Mouse (Mus musculus) megakaryocyte-erythroid progenitor cell, adult 5-6 weeks (primary cell): Measurements from ENCODE around the gene Tepp. TPM values are rescaled to one million over a fixed set of nuclear protein-coding genes. Genes with fewer than 3 reads are reported as not detected.

Experiments
- ATAC-seq: replicated peaks from 2 replicates; pipeline ENCODE4 v1.8.0; 2016; ENCODE audit warnings: mild to moderate bottlenecking, inconsistent platforms; ENCODE audit not compliant: severe bottlenecking, poor library complexity, low FRiP score, low TSS enrichment
- total RNA-seq, 2 experiments: library from RNA; stranded (forward) in 1 of 2; stranded (reverse) in 1 of 2; fragments of 200-1000, 215-1000 nt in 1 of 2; fragments of >200 nt in 1 of 2; fragmentation: Nextera tagmentation in 1 of 2; gene quantifications; 2 replicates each; pipeline ENCODE4 v1.2.3; 2014 to 2017

Tepp gene
- total RNA-seq, 2 experiments from 2014 or later, result not detected

GRCm38 (mm10) chr8:95327866-95328465 is 17.6 kb downstream of the Tepp start:
- ATAC-seq, result no peak

GRCm38 (mm10) chr8:95330367-95330766 is 20.0 kb downstream of the Tepp start:
- no peak for ATAC-seq

- peak; percentile 20 for ATAC-seq
These were observed 20.9 kb downstream of the Tepp start for GRCm38 (mm10) chr8:95331156-95331719.

GRCm38 (mm10) chr8:95331720-95332436 is 21.5 kb downstream of the Tepp start, which contains the start of the genes Zfp319 and Usb1:
Zfp319 (minus strand) TSS chr8:95331950.
Usb1 (plus strand) TSS chr8:95332284.
- ATAC-seq, result peak; percentile 92

- no peak for ATAC-seq
These were observed 22.3 kb downstream of the Tepp start for GRCm38 (mm10) chr8:95332437-95333199.

- ATAC-seq, result no peak
These were observed 25.3 kb downstream of the Tepp start for GRCm38 (mm10) chr8:95335706-95336105.

- no peak for ATAC-seq
These were observed 26.0 kb downstream of the Tepp start for GRCm38 (mm10) chr8:95336363-95336762.

- ATAC-seq, result no peak
These were observed 31.4 kb downstream of the Tepp start for GRCm38 (mm10) chr8:95341721-95342120.

- no peak for ATAC-seq
These were observed 34.3 kb downstream of the Tepp start for GRCm38 (mm10) chr8:95344668-95345067.

- ATAC-seq, result peak; percentile 68
These were observed 36.5 kb downstream of the Tepp start for GRCm38 (mm10) chr8:95346643-95347545.

GRCm38 (mm10) chr8:95348356-95348755 is 38.0 kb downstream of the Tepp start:
- ATAC-seq, result no peak

GRCm38 (mm10) chr8:95348811-95349630 is 38.7 kb downstream of the Tepp start:
- no peak for ATAC-seq

GRCm38 (mm10) chr8:95351461-95351860 is 41.1 kb downstream of the Tepp start:
- ATAC-seq, result no peak

GRCm38 (mm10) chr8:95352151-95352870 is 41.9 kb downstream of the Tepp start, which contains the start of gene Mmp15:
Mmp15 (plus strand) TSS chr8:95352268.
- no peak for ATAC-seq

- ATAC-seq, result peak; percentile 18; the same call in 1 of the 2 replicates
These were observed 42.8 kb downstream of the Tepp start for GRCm38 (mm10) chr8:95352871-95353866.

GRCm38 (mm10) chr8:95354606-95355005 is 44.2 kb downstream of the Tepp start:
- no peak for ATAC-seq
